Mouse (Mus musculus) 416B (cell line): Measurements from ENCODE around the gene Epor.
A peak's percentile ranks its signal among the peaks of the same experiment; 100 is the strongest.

Experiments used
- DNase-seq: peaks from one replicate; pipeline ENCODE4 v3.0.0; 2011; ENCODE audit warnings: low read depth

The Epor gene

DNA sequence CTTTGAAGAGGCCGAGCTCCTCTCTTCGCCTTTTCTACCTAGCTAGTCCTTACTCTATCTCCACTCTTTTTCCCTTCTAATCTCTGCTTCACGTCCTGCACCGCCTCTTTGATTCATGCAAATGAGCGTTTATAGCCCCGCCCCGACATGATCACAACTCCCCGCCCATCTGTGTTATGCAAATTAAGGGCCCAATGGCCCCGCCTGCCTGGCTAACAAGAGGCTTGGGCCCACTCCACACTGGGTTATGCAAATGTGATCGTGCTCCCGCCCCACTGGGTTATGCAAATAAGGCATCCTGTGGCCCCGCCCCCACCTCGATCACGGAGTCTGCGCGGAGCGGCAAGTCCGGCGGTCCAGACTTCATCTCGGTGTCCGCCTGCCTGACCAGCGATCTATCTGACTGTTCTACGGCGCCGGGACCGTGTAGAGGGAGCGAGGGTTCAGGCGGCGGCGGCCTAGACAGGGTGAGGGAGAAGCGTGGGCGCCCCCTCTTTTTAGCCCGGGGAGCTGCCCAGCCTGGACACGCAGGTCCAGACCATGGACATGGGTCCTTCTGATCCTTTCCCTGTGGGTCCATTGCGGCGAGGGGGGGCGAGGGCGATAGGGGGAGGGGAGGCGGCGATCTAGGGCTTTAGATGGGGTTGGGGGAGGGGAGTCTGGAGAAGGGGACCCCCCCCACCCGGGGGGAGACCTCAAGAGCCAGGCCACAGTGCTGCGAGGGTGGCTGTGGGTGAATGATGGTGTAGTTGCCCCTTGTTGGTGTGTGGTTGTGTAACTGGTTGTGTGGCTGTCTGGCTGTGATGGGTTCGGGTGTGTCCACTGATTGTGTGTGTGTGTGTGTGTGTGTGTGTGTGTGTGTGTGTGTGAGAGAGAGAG is 26.4 kb downstream of the Epor start, which contains the start of gene Plppr2:
TSS of gene Plppr2 (plus strand) at position 342 of the 879 bp plus-strand sequence.
- peak; percentile 26 for DNase-seq

GRCm38 (mm10) chr9:21935466-21936131 is 27.7 kb downstream of the Epor start:
- no peak for DNase-seq

- DNase-seq = no peak
Observed at GRCm38 (mm10) chr9:21934021-21934420, 29.3 kb downstream of the Epor start.

- DNase-seq = no peak
Observed at GRCm38 (mm10) chr9:21932445-21933137, 30.7 kb downstream of the Epor start.

- no peak for DNase-seq
Observed at GRCm38 (mm10) chr9:21932006-21932405, 31.3 kb downstream of the Epor start.

- no peak for DNase-seq
Observed at GRCm38 (mm10) chr9:21929208-21929607, 34.1 kb downstream of the Epor start.

GRCm38 (mm10) chr9:21927208-21927753 is 36.0 kb downstream of the Epor start, which contains the start of the genes Ccdc159 and Tmem205:
Gene Ccdc159, plus strand, starts transcription at chr9:21927471.
Gene Tmem205, minus strand, starts transcription at chr9:21927556.
- peak; percentile 99 for DNase-seq

DNA sequence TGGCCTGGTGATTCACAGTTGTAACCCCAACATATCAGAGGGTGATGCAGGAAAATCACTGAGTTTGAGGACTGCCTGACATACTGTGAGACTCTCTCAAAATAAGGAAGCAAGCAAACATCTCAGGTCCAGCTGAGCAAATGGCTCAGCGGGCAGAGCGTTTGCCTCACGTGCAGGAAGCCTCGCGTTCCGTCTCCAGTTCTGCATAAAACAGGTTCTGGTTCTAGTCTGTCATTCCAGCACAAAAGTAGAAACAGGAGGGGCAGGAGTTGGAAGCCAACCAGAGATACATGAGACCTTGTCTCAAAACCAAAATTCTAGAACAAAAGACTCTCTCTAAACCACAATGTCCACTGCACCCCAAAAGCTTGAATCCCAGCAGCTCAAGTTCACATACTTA is 36.5 kb downstream of the Epor start:
- DNase-seq = peak; percentile 64

DNA sequence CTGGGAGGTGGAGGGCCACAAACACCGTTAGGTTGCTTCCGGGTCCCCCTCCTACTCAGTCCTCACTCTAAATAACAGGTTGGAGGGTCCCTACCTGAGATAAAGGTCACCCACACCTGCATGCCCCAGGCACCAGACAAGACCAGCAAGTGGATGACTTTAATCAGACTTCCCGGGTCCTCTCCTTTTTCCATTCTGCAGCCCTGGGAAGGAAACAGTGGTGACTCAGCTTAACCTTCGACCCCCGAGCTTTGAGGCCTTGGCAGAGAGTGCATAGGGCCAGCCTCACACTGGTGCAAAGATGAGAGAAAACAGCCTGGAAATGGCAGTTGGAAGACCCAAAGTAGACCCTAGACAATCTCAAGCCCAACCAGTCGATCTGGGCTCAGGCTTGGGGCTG is 37.2 kb downstream of the Epor start:
- peak; percentile 69 for DNase-seq

- no peak for DNase-seq
Observed at GRCm38 (mm10) chr9:21925506-21925905, 37.8 kb downstream of the Epor start.

- no peak for DNase-seq
Observed at GRCm38 (mm10) chr9:21925034-21925433, 38.3 kb downstream of the Epor start.

DNA sequence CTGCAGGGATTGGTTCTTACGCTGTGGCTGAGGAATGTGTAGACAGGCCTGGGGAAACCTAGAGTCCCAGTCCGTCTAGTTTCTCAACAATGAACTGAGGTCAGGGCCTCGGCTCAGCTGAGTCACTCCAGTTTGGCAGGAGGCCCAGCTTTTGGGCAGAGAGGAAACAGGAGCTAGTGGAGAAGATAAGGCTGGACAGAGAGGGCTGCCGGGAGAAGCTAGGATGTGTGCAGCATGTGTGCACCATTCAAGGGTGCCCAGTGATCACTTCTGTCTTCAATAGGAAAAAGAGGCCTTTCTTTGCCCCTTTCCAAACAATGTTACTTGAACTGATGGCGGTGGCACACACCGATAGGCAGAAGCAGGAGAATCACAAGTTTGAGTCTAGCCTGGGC is 39.2 kb downstream of the Epor start:
- peak; percentile 99 for DNase-seq

DNA sequence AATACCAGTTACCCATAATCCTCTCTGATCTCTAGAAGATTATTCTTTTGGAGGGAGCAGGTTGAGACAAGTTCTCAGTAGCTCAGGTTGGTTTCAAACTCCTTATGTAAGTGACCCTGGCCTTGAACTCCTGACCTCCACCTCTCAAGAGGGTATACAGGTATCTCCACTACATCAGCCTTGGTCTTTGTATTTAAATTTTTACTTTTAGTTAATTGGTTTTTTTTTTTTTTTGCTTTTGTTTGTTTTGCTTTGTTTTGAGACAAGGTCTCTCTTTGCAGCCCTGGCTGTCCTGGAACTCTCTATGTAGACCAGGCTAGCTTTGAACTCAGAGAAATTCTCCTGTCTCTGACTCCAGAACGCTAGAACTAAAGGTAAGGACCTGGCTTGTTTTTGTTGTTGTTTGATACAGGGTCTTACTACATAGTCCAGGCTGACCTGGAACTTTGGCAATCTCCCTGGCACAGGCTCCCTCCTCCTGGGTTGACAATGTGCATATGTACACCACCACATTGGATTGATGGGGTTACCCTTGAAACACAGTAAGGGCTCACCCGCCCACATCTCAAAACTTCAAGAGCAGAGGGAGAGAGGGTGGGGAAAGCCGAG is 39.7 kb downstream of the Epor start:
- no peak for DNase-seq

DNA sequence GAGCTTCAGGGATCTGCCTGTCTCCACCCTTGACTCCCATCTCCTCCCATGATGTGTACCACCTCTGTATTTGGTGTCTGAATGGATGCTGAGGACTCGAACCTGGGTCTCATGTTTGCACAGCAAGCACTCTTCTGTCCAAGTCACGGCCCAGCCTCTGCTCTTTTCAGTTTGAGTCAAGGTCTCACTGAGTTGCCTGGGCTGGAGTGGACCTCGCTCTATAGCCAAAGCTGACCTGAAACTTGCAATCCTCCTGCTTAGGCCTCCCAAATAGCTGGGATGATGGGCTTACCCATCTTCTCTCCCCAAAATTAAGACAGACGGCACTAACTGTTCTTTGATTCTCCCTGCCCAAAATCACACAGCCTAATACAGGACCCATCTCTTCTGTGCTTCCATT is 40.3 kb downstream of the Epor start:
- DNase-seq = peak; percentile 10

- no peak for DNase-seq
Observed at GRCm38 (mm10) chr9:21918692-21919384, 44.5 kb downstream of the Epor start.

GRCm38 (mm10) chr9:21918035-21918592 is 45.2 kb downstream of the Epor start, which contains the start of gene Rab3d:
Gene Rab3d, minus strand, starts transcription at chr9:21918192.
- DNase-seq = peak; percentile 98

GRCm38 (mm10) chr9:21917493-21918034 is 45.7 kb downstream of the Epor start:
- DNase-seq = peak; percentile 37

DNA sequence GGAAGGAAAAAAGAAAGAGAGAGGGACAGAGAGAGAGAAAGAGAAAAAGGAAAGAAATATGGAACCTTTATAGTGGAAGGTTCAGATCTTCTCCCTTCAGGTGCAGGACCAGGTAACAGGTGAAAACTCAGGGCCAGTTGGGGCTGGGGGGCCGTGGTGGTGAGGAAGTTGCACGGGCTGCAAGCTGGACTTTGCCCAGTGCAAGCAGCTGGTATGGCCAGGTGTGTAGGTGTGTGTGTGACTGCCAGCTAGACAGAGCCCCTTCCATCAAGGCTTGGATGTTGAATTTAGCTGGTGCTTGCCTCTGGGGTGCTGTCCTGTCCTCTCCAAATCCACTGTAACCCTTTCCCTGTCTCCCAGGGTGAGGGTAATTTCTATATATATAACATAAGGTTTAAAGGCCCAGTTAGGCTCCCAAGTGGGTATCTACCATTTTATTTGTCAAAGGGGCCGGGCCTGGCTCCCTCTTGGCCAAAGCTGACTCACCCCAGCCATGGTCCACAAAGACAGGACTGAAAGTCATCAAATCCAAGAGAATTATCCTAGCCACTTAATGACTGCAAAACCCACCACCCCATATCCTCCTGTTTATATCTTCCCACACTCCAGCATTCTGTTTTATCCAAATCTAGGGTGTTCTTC is 46.3 kb downstream of the Epor start:
- no peak for DNase-seq

- peak; percentile 89 for DNase-seq
Observed at GRCm38 (mm10) chr9:21909474-21910223, 53.7 kb downstream of the Epor start.
